Mouse (Mus musculus) intestine, postnatal 0 days (tissue): Measurements from ENCODE around the gene Tnfrsf11a. TPM values are rescaled to one million over a fixed set of nuclear protein-coding genes. Genes with fewer than 3 reads are reported as not detected.

ENCODE experiments used
- ATAC-seq: fragments of 200-750 bp; cut with Nextera tagmentation; 2 replicates; pipeline ENCODE4 v1.8.0; 2017; ENCODE audit warnings: mild to moderate bottlenecking, moderate TSS enrichment, moderate library complexity
- H3K27ac ChIP-seq: fragments of 300-500 bp; sonication (generic); 2 replicates; pipeline ENCODE4 v1.5.1; 2014; ENCODE audit warnings: mild to moderate bottlenecking, low read depth, low read length, moderate library complexity
- H3K27me3 ChIP-seq: fragments of 300-500 bp; sonication (generic); replicated peaks from 2 replicates; pipeline ENCODE4 v1.6.1; 2014; ENCODE audit warnings: low read length, mixed read lengths; ENCODE audit not compliant: control insufficient read depth, insufficient read depth
- H3K36me3 ChIP-seq: fragments of 300-500 bp; sonication (generic); 2 replicates; pipeline ENCODE4 v1.6.1; 2014; ENCODE audit warnings: mild to moderate bottlenecking, moderate library complexity; ENCODE audit not compliant: control insufficient read depth, insufficient read depth
- H3K4me1 ChIP-seq: fragments of 300-500 bp; sonication (generic); replicated peaks from 2 replicates; pipeline ENCODE4 v1.6.1; 2014; ENCODE audit warnings: antibody characterized with exemption, low read length, mixed read lengths; ENCODE audit not compliant: control insufficient read depth, insufficient read depth
- H3K4me2 ChIP-seq: fragments of 300-500 bp; sonication (generic); replicated peaks from 2 replicates; pipeline ENCODE4 v1.6.1; 2014; ENCODE audit warnings: low read depth, mild to moderate bottlenecking, moderate library complexity
- H3K4me3 ChIP-seq: fragments of 300-500 bp; sonication (generic); 2 replicates; pipeline ENCODE4 v1.5.1; 2014; ENCODE audit warnings: low read depth, low read length
- H3K9ac ChIP-seq: fragments of 300-500 bp; sonication (generic); 2 replicates; pipeline ENCODE4 v1.6.1; 2014; ENCODE audit warnings: mild to moderate bottlenecking, low read depth, low read length
- H3K9me3 ChIP-seq: fragments of 300-500 bp; sonication (generic); 2 replicates; pipeline ENCODE4 v1.6.1; 2016; ENCODE audit warnings: mixed run types; ENCODE audit not compliant: control insufficient read depth
- CTCF ChIP-seq: sonication (generic); IDR thresholded peaks from 2 replicates; pipeline ENCODE4 v1.5.1; 2016; ENCODE audit warnings: low read depth, mild to moderate bottlenecking, control low read depth, antibody characterized with exemption, moderate library complexity
- WGBS: fragments of 180-500 bp; shearing (Covaris S2); extraction: QIAGEN DNeasy Blood & Tissue Kit; methylation state at CpG from one replicate; pipeline ENCODE4 v1.1.7; 2014; 5-methylcytosine and 5-hydroxymethylcytosine counted together
- polyA plus RNA-seq: library from polyadenylated mRNA; unstranded; fragments of >200 nt; fragmentation: Nextera tagmentation; extraction: Ambion mirVana; gene quantifications from 2 replicates; pipeline ENCODE4 v1.2.1, GENCODE M21; 2015

The Tnfrsf11a gene
- polyA plus RNA-seq, 1 experiment from 2014 or later = 23.4 TPM

GRCm38 (mm10) chr1:105781391-105782146 lies 1.1 kb downstream of the Tnfrsf11a start:
- WGBS = 13% methylated on average over 12 of the region's 12 CpGs
- no peak for ATAC-seq
- H3K4me2 ChIP-seq = peak overlapping the region; percentile 91

GRCm38 (mm10) chr1:105784257-105785016 lies 3.9 kb downstream of the Tnfrsf11a start:
- Histone ChIP-seq H3K9ac (no peak overlapping the region), H3K4me2 (peak overlapping the region; percentile 45), H3K4me1 (0 out of 2 replicates have a peak, but pooled peaks cover 8% of the 10 kb centered on the region), H3K27me3 (no peaks in the 10 kb centered on the region), H3K27ac (peak overlapping the region; percentile 80), H3K4me3 (no peak overlapping the region), H3K36me3 (peaks cover 6% of the 10 kb centered on the region; the same call in 1 of the 2 replicates), H3K9me3 (no peaks in the 10 kb centered on the region)
- ATAC-seq = peak; percentile 72
- no peak for TF ChIP-seq CTCF
- WGBS = 31% methylated on average over 5 of the region's 5 CpGs

More at GRCm38 (mm10) chr1:105781391-105782146, 1.1 kb downstream of the Tnfrsf11a start:
- no peak for TF ChIP-seq CTCF
- peak overlapping the region; percentile 76 for H3K9ac ChIP-seq
- no peaks in the 10 kb centered on the region for H3K4me1 ChIP-seq
- H3K4me3 ChIP-seq = peak overlapping the region; percentile 84
- peak overlapping the region; percentile 86 for H3K27ac ChIP-seq
- H3K36me3 ChIP-seq = no peaks in the 10 kb centered on the region; the same call in 1 of the 2 replicates
- no peaks in the 10 kb centered on the region for H3K27me3 ChIP-seq
- no peaks in the 10 kb centered on the region for H3K9me3 ChIP-seq

GRCm38 (mm10) chr1:105785146-105785545 lies 4.6 kb downstream of the Tnfrsf11a start:
- H3K27me3 ChIP-seq = no peaks in the 10 kb centered on the region
- ATAC-seq = no peak
- peak overlapping the region; percentile 45 for H3K4me2 ChIP-seq
- H3K9ac ChIP-seq = no peak overlapping the region
- H3K9me3 ChIP-seq = no peaks in the 10 kb centered on the region
- H3K4me1 ChIP-seq = 0 out of 2 replicates have a peak, but pooled peaks cover 8% of the 10 kb centered on the region
- no peak overlapping the region for H3K4me3 ChIP-seq
- H3K36me3 ChIP-seq = peaks cover 6% of the 10 kb centered on the region; the same call in 1 of the 2 replicates
- TF ChIP-seq CTCF = no peak
- WGBS = 33% methylated on average over 4 of the region's 4 CpGs
- peak overlapping the region; percentile 80 for H3K27ac ChIP-seq

- H3K9me3 ChIP-seq = no peaks in the 10 kb centered on the region
- 25% methylated on average over 6 of the region's 6 CpGs for WGBS
- peaks cover 6% of the 10 kb centered on the region; the same call in 1 of the 2 replicates for H3K36me3 ChIP-seq
- ATAC-seq = no peak
- peak overlapping the region; percentile 46; the same call in 1 of the 2 replicates for H3K27ac ChIP-seq
- TF ChIP-seq CTCF = no peak
- no peak overlapping the region for H3K4me3 ChIP-seq
- H3K27me3 ChIP-seq = no peaks in the 10 kb centered on the region
- no peak overlapping the region for H3K9ac ChIP-seq
- H3K4me2 ChIP-seq = no peak overlapping the region
- 0 out of 2 replicates have a peak, but pooled peaks cover 8% of the 10 kb centered on the region for H3K4me1 ChIP-seq
Observed at GRCm38 (mm10) chr1:105786731-105787357, 6.3 kb downstream of the Tnfrsf11a start.

- TF ChIP-seq CTCF = no peak
- no peak overlapping the region for H3K9ac ChIP-seq
- H3K4me3 ChIP-seq = no peak overlapping the region
- no peak overlapping the region for H3K4me2 ChIP-seq
- H3K27me3 ChIP-seq = no peaks in the 10 kb centered on the region
- H3K27ac ChIP-seq = no peak overlapping the region
- WGBS = 72% methylated on average over 3 of the region's 3 CpGs
- no peaks in the 10 kb centered on the region for H3K9me3 ChIP-seq
- no peak for ATAC-seq
- H3K4me1 ChIP-seq = 0 out of 2 replicates have a peak, but pooled peaks cover 12% of the 10 kb centered on the region
- peaks cover 13% of the 10 kb centered on the region for H3K36me3 ChIP-seq
Observed at GRCm38 (mm10) chr1:105790103-105790502, 9.6 kb downstream of the Tnfrsf11a start.
